Mouse (Mus musculus) MEL (cell line): ENCODE data around the gene Dusp1.

Source experiments
- EP300 ChIP-seq, 2 experiments: IDR thresholded peaks; 2 replicates each; pipeline ENCODE4 v1.6.1; 2011; ENCODE audit warnings: improper control_type of control experiment in 2 of 2, low read length in 2 of 2, low read depth in 1 of 2, mild to moderate bottlenecking in 1 of 2
- MXI1 ChIP-seq: IDR thresholded peaks from 2 replicates; pipeline ENCODE4 v1.6.1; 2011; ENCODE audit warnings: mild to moderate bottlenecking, low read depth, low read length, improper control_type of control experiment
- MYB ChIP-seq: IDR thresholded peaks from 2 replicates; pipeline ENCODE4 v1.6.1; 2011; ENCODE audit warnings: mild to moderate bottlenecking, low read depth, low read length, improper control_type of control experiment
- POLR2A ChIP-seq, 2 experiments: IDR thresholded peaks; 2 replicates each; pipeline ENCODE4 v1.6.1; 2011 to 2012; ENCODE audit warnings: low read length in 2 of 2, mild to moderate bottlenecking in 2 of 2, control low read depth in 1 of 2, improper control_type of control experiment in 1 of 2, low read depth in 1 of 2, moderate library complexity in 1 of 2; ENCODE audit not compliant: control insufficient read depth in 1 of 2, insufficient read depth in 1 of 2, poor library complexity in 1 of 2
- TCF12 ChIP-seq: IDR thresholded peaks from 2 replicates; pipeline ENCODE4 v1.6.1; 2014; ENCODE audit warnings: low read depth, mild to moderate bottlenecking, inconsistent platforms, low read length, improper control_type of control experiment, moderate library complexity

DNA sequence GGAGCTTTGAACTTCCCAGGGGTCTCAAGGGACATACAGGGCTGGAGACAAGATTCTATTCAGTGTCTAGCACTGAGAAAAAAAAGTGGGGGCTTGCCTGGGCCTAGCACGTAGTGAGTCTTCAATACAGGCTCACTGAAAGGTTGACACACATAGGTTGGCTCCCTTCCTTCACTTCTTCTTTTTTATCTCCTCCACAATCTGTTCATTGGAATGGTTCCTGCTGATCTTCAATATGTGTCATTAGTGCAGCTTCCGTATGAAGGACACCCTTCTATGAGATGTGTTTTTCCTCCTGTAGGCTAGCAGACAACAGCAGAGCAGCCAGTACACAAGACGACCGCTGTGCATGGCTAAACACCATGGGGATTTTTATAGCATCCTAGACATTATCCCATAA is 37.1 kb downstream of the Dusp1 start:
- TF ChIP-seq MXI1 (no peak), EP300 (IDR thresholded peaks at IDR 0.05; ENCODE audit: low read depth in 1 of 2, low read length in 2 of 2) (peak; percentile 27 to 53; a peak in 3 of 4 replicates), MYB (no peak), POLR2A (IDR thresholded peaks at IDR 0.05; ENCODE audit: control insufficient read depth in 1 of 2, insufficient read depth in 1 of 2, low read depth in 1 of 2, low read length in 2 of 2, poor library complexity in 1 of 2) (no peak), TCF12 (0 out of 2 replicates have a peak, but pooled peaks have one; percentile 23)
